Mouse (Mus musculus) CD4-positive naive resting alpha-beta T cell, adult 76 days (primary cell): ENCODE data around the gene Crxos. TPM values are rescaled to one million over a fixed set of nuclear protein-coding genes. Genes with fewer than 3 reads are reported as not detected.

ENCODE experiments used
- total RNA-seq: library from RNA; stranded (reverse); gene quantifications from one replicate; pipeline ENCODE4 v1.2.4, GENCODE M21; 2023

Gene Crxos
- total RNA-seq = not detected

GRCm38 (mm10) chr7:15882317-15882716 is at the start of gene Crxos:
TSS of gene Crxos (plus strand) at chr7:15882617.

GRCm38 (mm10) chr7:15839578-15839977 is 42.8 kb upstream of the Crxos start, which contains the start of gene Obox6:
TSS of gene Obox6 (minus strand) at chr7:15839678.

GRCm38 (mm10) chr7:15879756-15880155 is 2.7 kb upstream of the Crxos start, which contains the start of gene Crx:
TSS of gene Crx (minus strand) at chr7:15879968.

GRCm38 (mm10) chr7:15922220-15922773 is 39.9 kb downstream of the Crxos start, which contains the start of gene Selenow:
TSS of gene Selenow (minus strand) at chr7:15922402.

GRCm38 (mm10) chr7:15945721-15946536 is 63.5 kb downstream of the Crxos start, which contains the start of gene Nop53:
TSS of gene Nop53 (minus strand) at chr7:15946074.

Other genes starting within 250 kb of the Crxos start
- gene Obox3, start 242.7 kb upstream of the Crxos start, total RNA-seq = not detected
- not detected for gene Obox5, start 132.5 kb upstream of the Crxos start, total RNA-seq
- not detected for gene Obox6, start 42.9 kb upstream of the Crxos start, total RNA-seq
- not detected for gene Crx, start 2.6 kb upstream of the Crxos start, total RNA-seq
- 216 TPM for gene Selenow, start 39.8 kb downstream of the Crxos start, total RNA-seq
- gene Nop53, start 63.5 kb downstream of the Crxos start, total RNA-seq = 587 TPM
- 1.1 TPM for gene Ehd2, start 85.0 kb downstream of the Crxos start, total RNA-seq
- 65.3 TPM for gene Bicra, start 165.3 kb downstream of the Crxos start, total RNA-seq
- gene Zfp541, start 179.2 kb downstream of the Crxos start, total RNA-seq = not detected
- gene Napa, start 215.8 kb downstream of the Crxos start, total RNA-seq = 305 TPM
- 33.2 TPM for gene Kptn, start 237.3 kb downstream of the Crxos start, total RNA-seq
- 0.12 TPM for gene Slc8a2, start 247.2 kb downstream of the Crxos start, total RNA-seq